Mouse (Mus musculus): ENCODE results near the gene 1700003F12Rik. TPM values are rescaled to one million over a fixed set of nuclear protein-coding genes. Genes with fewer than 3 reads are reported as not detected.
A peak's percentile ranks its signal among the peaks of the same experiment; 100 is the strongest.

Gene 1700003F12Rik
- polyA plus RNA-seq, 1 experiment: not detected

DNA sequence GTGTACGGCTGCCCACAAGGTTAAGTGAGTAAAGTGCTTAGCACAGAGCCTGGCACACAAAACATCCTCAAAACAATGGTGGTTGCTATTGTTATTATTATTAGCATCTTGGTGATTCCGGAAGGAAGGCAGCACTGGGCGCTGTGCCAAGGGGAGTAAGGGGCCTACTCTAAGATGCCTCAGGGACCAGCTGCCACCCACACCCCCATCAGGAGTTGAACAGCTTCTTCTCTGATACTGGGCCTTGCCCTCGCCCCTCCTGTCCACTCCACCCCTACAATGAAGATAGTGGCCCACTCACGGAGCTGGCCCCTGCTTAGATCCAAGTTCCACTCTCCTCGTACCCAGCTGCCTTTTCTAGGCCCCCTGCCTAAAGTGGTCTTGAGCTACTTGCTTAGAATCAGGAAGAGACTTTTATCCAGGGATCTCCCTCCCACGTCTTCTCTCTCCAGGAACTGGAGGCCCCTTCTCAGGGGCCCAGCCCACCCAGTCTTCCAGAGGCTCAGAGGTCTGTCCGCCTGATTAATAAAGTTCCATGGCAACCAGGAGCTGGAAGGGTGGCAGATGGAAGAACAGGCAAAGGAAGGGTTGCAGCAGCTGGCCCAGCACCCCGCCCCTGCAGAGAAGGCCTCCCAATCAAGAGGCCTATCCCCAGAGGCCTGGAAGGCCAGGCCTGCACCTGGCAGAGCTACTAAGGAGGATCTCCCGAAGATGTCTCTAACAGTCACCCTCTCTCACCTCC, 21.6 kb downstream of the 1700003F12Rik start:
- H3K27me3 ChIP-seq (ENCODE audit: control insufficient read depth): no peaks in the 10 kb centered on the region
- peaks cover 48% of the 10 kb centered on the region for H3K36me3 ChIP-seq (ENCODE audit: control insufficient read depth)
- no peak for TF ChIP-seq GATA1 (IDR thresholded peaks at IDR 0.05; ENCODE audit: low read length)
- TF ChIP-seq TAL1 (IDR thresholded peaks at IDR 0.05; ENCODE audit: low read length): no peak
- peaks cover 70% of the 10 kb centered on the region for H3K4me1 ChIP-seq (ENCODE audit: control insufficient read depth)
- H3K9me3 ChIP-seq (ENCODE audit: control insufficient read depth, low read length): no peaks in the 10 kb centered on the region
- peak overlapping the region; percentile 73 for H3K4me3 ChIP-seq (replicated peaks)

DNA sequence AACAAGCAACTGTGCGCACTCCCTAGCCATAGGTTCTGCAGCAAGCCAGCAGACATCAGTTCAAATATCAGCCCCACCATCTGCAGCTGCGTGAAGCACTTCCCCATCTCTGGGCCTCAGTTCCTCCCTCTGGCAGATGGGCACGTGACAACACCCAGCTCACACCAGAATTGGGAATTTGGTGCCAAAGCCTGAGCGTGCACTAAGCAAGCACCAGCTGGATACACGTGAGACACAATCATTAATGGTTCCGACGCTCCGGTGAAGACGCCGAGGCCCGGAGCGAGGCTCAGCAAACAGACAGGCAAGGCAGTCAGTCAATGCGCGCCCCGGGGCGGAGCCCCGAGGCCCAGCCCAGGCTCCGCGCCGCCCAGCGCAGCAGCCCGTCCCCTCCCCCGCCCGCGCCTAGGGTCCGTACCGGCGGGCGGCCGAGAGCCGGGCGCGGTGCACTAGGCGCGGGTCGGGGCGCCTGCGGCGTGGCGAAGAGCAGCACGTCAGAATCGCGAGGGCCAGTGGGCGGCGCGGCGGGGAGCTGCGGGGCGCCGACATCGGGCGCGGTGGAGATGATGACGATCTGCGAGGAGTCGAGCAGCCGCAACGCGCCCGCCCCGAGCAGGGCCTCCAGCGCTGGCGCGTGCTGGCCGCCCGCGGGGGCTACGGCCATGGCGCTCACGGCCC, 22.3 kb downstream of the 1700003F12Rik start:
- Histone ChIP-seq H3K9me3 (ENCODE audit: control insufficient read depth, low read length) (no peaks in the 10 kb centered on the region), H3K36me3 (ENCODE audit: control insufficient read depth) (peaks cover 41% of the 10 kb centered on the region), H3K27me3 (ENCODE audit: control insufficient read depth) (no peaks in the 10 kb centered on the region), H3K4me1 (ENCODE audit: control insufficient read depth) (peaks cover 68% of the 10 kb centered on the region), H3K4me3 (replicated peaks) (peak overlapping the region; percentile 73)
- 0 out of 3 replicates have a peak, but pooled peaks have one; percentile 21 for TF ChIP-seq TAL1 (IDR thresholded peaks at IDR 0.05; ENCODE audit: low read length)
- TF ChIP-seq GATA1 (IDR thresholded peaks at IDR 0.05; ENCODE audit: low read length): peak; percentile 65; the same call in 1 of the 2 replicates

- no peak for TF ChIP-seq GATA1 (IDR thresholded peaks at IDR 0.05; ENCODE audit: low read length)
- no peak for TF ChIP-seq TAL1 (IDR thresholded peaks at IDR 0.05; ENCODE audit: low read length)
- Histone ChIP-seq H3K4me1 (ENCODE audit: control insufficient read depth) (peaks cover 62% of the 10 kb centered on the region), H3K27me3 (ENCODE audit: control insufficient read depth) (no peaks in the 10 kb centered on the region), H3K4me3 (replicated peaks) (peak within 1 kb of the TSS; percentile 73), H3K36me3 (ENCODE audit: control insufficient read depth) (peaks cover 34% of the 10 kb centered on the region), H3K9me3 (ENCODE audit: control insufficient read depth, low read length) (no peaks in the 10 kb centered on the region)
Measured at GRCm38 (mm10) chr2:154569836-154570286, 23.0 kb downstream of the 1700003F12Rik start, which contains the start of gene E2f1. Gene E2f1, minus strand, starts transcription at chr2:154569892.

DNA sequence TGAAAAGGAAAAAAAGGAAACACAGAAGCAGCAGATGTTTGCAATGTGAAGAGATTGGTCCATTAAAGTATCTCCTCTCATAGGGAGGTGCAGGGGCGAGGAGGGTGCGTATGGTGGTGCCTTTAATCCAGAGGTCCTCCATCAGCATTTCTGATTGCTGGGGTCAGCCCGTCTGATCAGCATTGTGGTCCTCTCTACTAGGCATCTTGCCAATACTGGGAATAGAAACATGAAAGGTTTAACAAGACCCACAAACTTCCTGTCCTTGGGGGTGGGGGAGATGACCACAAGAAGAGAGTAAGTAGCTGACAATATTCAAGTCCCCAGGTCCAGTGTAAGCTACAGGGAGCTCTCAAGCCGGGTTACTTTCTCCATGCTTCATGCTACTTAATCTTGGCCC, 23.8 kb downstream of the 1700003F12Rik start:
- Histone ChIP-seq H3K9me3 (ENCODE audit: control insufficient read depth, low read length) (no peaks in the 10 kb centered on the region), H3K4me1 (ENCODE audit: control insufficient read depth) (peaks cover 54% of the 10 kb centered on the region), H3K36me3 (ENCODE audit: control insufficient read depth) (peaks cover 26% of the 10 kb centered on the region), H3K27me3 (ENCODE audit: control insufficient read depth) (no peaks in the 10 kb centered on the region), H3K4me3 (replicated peaks) (peak overlapping the region; percentile 73)
- TF ChIP-seq TAL1 (IDR thresholded peaks at IDR 0.05; ENCODE audit: low read length) (no peak), GATA1 (IDR thresholded peaks at IDR 0.05; ENCODE audit: low read length) (no peak)

- no peak for TF ChIP-seq GATA1 (IDR thresholded peaks at IDR 0.05; ENCODE audit: low read length)
- no peak for TF ChIP-seq TAL1 (IDR thresholded peaks at IDR 0.05; ENCODE audit: low read length)
- Histone ChIP-seq H3K4me3 (replicated peaks) (no peak overlapping the region), H3K27me3 (ENCODE audit: control insufficient read depth) (no peaks in the 10 kb centered on the region), H3K9me3 (ENCODE audit: control insufficient read depth, low read length) (no peaks in the 10 kb centered on the region), H3K36me3 (ENCODE audit: control insufficient read depth) (peaks cover 20% of the 10 kb centered on the region), H3K4me1 (ENCODE audit: control insufficient read depth) (peaks cover 48% of the 10 kb centered on the region)
Measured at GRCm38 (mm10) chr2:154571266-154571665, 24.4 kb downstream of the 1700003F12Rik start.

- H3K4me3 ChIP-seq (replicated peaks): no peak overlapping the region
- TF ChIP-seq TAL1 (IDR thresholded peaks at IDR 0.05; ENCODE audit: low read length) (no peak), GATA1 (IDR thresholded peaks at IDR 0.05; ENCODE audit: low read length) (no peak)
- H3K9me3 ChIP-seq (ENCODE audit: control insufficient read depth, low read length): no peaks in the 10 kb centered on the region
- H3K4me1 ChIP-seq (ENCODE audit: control insufficient read depth): peaks cover 42% of the 10 kb centered on the region
- H3K36me3 ChIP-seq (ENCODE audit: control insufficient read depth): peaks cover 13% of the 10 kb centered on the region
- no peaks in the 10 kb centered on the region for H3K27me3 ChIP-seq (ENCODE audit: control insufficient read depth)
Measured at GRCm38 (mm10) chr2:154571976-154572375, 25.1 kb downstream of the 1700003F12Rik start.

DNA sequence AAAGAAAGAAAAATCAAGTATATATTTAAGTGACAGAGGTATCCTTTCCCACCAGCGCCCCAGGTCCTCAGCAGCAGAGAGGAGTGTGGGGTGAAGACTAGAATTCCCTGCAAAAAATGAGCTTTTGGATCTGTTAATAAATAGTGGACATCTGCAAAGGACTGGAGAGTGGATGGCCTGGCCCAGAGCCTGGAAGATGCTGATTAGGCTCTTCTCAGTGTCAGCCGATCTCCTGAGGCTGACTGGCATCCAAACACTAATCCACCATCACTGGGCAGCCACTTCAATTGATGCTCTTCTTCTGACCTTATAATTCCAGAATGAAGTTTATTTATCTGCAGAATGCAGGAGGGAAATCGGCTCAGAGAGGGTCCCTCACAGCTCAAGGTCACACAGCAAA, 26.1 kb downstream of the 1700003F12Rik start:
- H3K4me1 ChIP-seq (ENCODE audit: control insufficient read depth): peaks cover 34% of the 10 kb centered on the region
- TF ChIP-seq GATA1 (IDR thresholded peaks at IDR 0.05; ENCODE audit: low read length) (no peak), TAL1 (IDR thresholded peaks at IDR 0.05; ENCODE audit: low read length) (no peak)
- H3K4me3 ChIP-seq (replicated peaks): no peak overlapping the region

DNA sequence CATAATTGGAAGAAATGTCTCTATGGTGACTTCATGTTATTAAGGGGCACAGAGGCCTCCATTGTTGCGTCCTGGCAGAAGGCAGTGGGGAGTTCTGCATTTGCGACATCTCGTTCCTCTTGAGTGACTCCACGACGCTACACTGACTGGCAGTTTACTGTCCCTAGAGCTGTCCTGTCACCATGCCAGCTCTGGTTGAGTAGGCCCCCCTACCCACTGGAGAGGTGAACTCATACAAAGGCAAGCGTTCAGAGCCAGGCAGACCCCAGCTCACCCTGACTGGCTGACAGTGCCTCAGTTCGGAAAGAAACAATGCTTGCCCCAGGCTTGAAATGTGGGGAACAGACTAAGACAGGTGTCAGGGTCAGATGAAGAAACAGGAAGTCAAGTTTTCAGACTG, 27.4 kb downstream of the 1700003F12Rik start:
- no peak for TF ChIP-seq TAL1 (IDR thresholded peaks at IDR 0.05; ENCODE audit: low read length)
- TF ChIP-seq GATA1 (IDR thresholded peaks at IDR 0.05; ENCODE audit: low read length): no peak
- no peak overlapping the region for H3K4me3 ChIP-seq (replicated peaks)
- peaks cover 22% of the 10 kb centered on the region for H3K4me1 ChIP-seq (ENCODE audit: control insufficient read depth)
- no peaks in the 10 kb centered on the region for H3K27me3 ChIP-seq (ENCODE audit: control insufficient read depth)
- no peaks in the 10 kb centered on the region for H3K36me3 ChIP-seq (ENCODE audit: control insufficient read depth)
- no peaks in the 10 kb centered on the region for H3K9me3 ChIP-seq (ENCODE audit: control insufficient read depth, low read length)

More for the DNA sequence above, 26.1 kb downstream of the 1700003F12Rik start:
- no peaks in the 10 kb centered on the region for H3K9me3 ChIP-seq (ENCODE audit: control insufficient read depth, low read length)
- no peaks in the 10 kb centered on the region for H3K27me3 ChIP-seq (ENCODE audit: control insufficient read depth)
- H3K36me3 ChIP-seq (ENCODE audit: control insufficient read depth): peaks cover 5% of the 10 kb centered on the region

Data from erythroblast, embryonic 14.5 days (primary cell).